Mouse (Mus musculus): ENCODE results near the gene Zfp593. TPM values are rescaled to one million over a fixed set of nuclear protein-coding genes. Genes with fewer than 3 reads are reported as not detected.

Zfp593 gene
- polyA plus RNA-seq (2016; fragmentation: Nextera tagmentation; extraction: Ambion mirVana), result 13.3 and 15.3 TPM in 2 replicates

GRCm38 (mm10) chr4:134245148-134245843, at the start of gene Zfp593:
Gene Zfp593, minus strand, starts transcription at chr4:134245592.
- H3K4me1 ChIP-seq, result peaks cover 38% of the 10 kb centered on the region
- WGBS, result under 1% methylated on average over 60 of the region's 60 CpGs
- peaks cover 10% of the 10 kb centered on the region; the same call in 1 of the 2 replicates for H3K36me3 ChIP-seq
- DNase-seq (ENCODE audit: low spot score), result peak; percentile 96
- peak within 1 kb of the TSS; percentile 89 for H3K27ac ChIP-seq
- peak within 1 kb of the TSS; percentile 98 for H3K4me3 ChIP-seq
- H3K9me3 ChIP-seq, result no peaks in the 10 kb centered on the region
- peaks cover 42% of the 10 kb centered on the region for H3K27me3 ChIP-seq (ENCODE audit: insufficient read depth, poor library complexity, severe bottlenecking)

GRCm38 (mm10) chr4:134293692-134294163, 48.3 kb upstream of the Zfp593 start:
- WGBS, result 21% methylated on average over 9 of the region's 9 CpGs
- peaks cover 40% of the 10 kb centered on the region for H3K4me1 ChIP-seq
- H3K36me3 ChIP-seq, result no peaks in the 10 kb centered on the region
- no peaks in the 10 kb centered on the region for H3K9me3 ChIP-seq
- peak overlapping the region; percentile 86 for H3K27ac ChIP-seq
- H3K27me3 ChIP-seq (ENCODE audit: insufficient read depth, poor library complexity, severe bottlenecking), result 0 out of 2 replicates have a peak, but pooled peaks cover 4% of the 10 kb centered on the region
- peak overlapping the region; percentile 5 for H3K4me3 ChIP-seq
- peak; percentile 94 for DNase-seq (ENCODE audit: low spot score)

GRCm38 (mm10) chr4:134293061-134293691, 47.8 kb upstream of the Zfp593 start:
- 43% methylated on average over 18 of the region's 18 CpGs for WGBS
- Histone ChIP-seq H3K9me3 (no peaks in the 10 kb centered on the region), H3K4me3 (peak overlapping the region; percentile 5), H3K4me1 (peaks cover 45% of the 10 kb centered on the region), H3K27me3 (ENCODE audit: insufficient read depth, poor library complexity, severe bottlenecking) (0 out of 2 replicates have a peak, but pooled peaks cover 4% of the 10 kb centered on the region), H3K36me3 (no peaks in the 10 kb centered on the region), H3K27ac (peak overlapping the region; percentile 86)
- no peak for DNase-seq (ENCODE audit: low spot score)

GRCm38 (mm10) chr4:134292067-134292466, 46.7 kb upstream of the Zfp593 start:
- Histone ChIP-seq H3K27ac (peak overlapping the region; percentile 86; the same call in 1 of the 2 replicates), H3K4me1 (peaks cover 51% of the 10 kb centered on the region), H3K4me3 (no peak overlapping the region), H3K27me3 (ENCODE audit: insufficient read depth, poor library complexity, severe bottlenecking) (0 out of 2 replicates have a peak, but pooled peaks cover 4% of the 10 kb centered on the region), H3K36me3 (no peaks in the 10 kb centered on the region), H3K9me3 (no peaks in the 10 kb centered on the region)
- DNase-seq (ENCODE audit: low spot score), result peak; percentile 91
- WGBS, result 28% methylated on average over 7 of the region's 7 CpGs

GRCm38 (mm10) chr4:134288397-134289256, 43.2 kb upstream of the Zfp593 start:
- peaks cover 59% of the 10 kb centered on the region for H3K4me1 ChIP-seq
- WGBS, result 42% methylated on average over 11 of the region's 11 CpGs
- peak overlapping the region; percentile 99 for H3K4me3 ChIP-seq
- peak overlapping the region; percentile 99 for H3K27ac ChIP-seq
- 0 out of 2 replicates have a peak, but pooled peaks cover 4% of the 10 kb centered on the region for H3K27me3 ChIP-seq (ENCODE audit: insufficient read depth, poor library complexity, severe bottlenecking)
- DNase-seq (ENCODE audit: low spot score), result no peak
- no peaks in the 10 kb centered on the region for H3K9me3 ChIP-seq
- peaks cover 12% of the 10 kb centered on the region for H3K36me3 ChIP-seq

GRCm38 (mm10) chr4:134287575-134288025, 42.2 kb upstream of the Zfp593 start, which contains the start of gene Pdik1l:
Gene Pdik1l, minus strand, starts transcription at chr4:134287895.
- under 1% methylated on average over 43 of the region's 43 CpGs for WGBS
- H3K27me3 ChIP-seq (ENCODE audit: insufficient read depth, poor library complexity, severe bottlenecking), result no peaks in the 10 kb centered on the region
- H3K9me3 ChIP-seq, result no peaks in the 10 kb centered on the region
- H3K27ac ChIP-seq, result peak within 1 kb of the TSS; percentile 99
- peak; percentile 90 for DNase-seq (ENCODE audit: low spot score)
- peak within 1 kb of the TSS; percentile 99 for H3K4me3 ChIP-seq
- peaks cover 49% of the 10 kb centered on the region for H3K4me1 ChIP-seq
- peaks cover 22% of the 10 kb centered on the region for H3K36me3 ChIP-seq

- H3K4me1 ChIP-seq, result peaks cover 44% of the 10 kb centered on the region
- H3K9me3 ChIP-seq, result no peaks in the 10 kb centered on the region
- peak overlapping the region; percentile 99 for H3K4me3 ChIP-seq
- WGBS, result under 1% methylated on average over 59 of the region's 59 CpGs
- H3K36me3 ChIP-seq, result peaks cover 27% of the 10 kb centered on the region
- peak overlapping the region; percentile 99 for H3K27ac ChIP-seq
- no peaks in the 10 kb centered on the region for H3K27me3 ChIP-seq (ENCODE audit: insufficient read depth, poor library complexity, severe bottlenecking)
- DNase-seq (ENCODE audit: low spot score), result peak; percentile 95
Observed at GRCm38 (mm10) chr4:134287168-134287564, 41.8 kb upstream of the Zfp593 start.

- H3K4me1 ChIP-seq, result peaks cover 41% of the 10 kb centered on the region
- no peaks in the 10 kb centered on the region for H3K27me3 ChIP-seq (ENCODE audit: insufficient read depth, poor library complexity, severe bottlenecking)
- peaks cover 32% of the 10 kb centered on the region for H3K36me3 ChIP-seq
- peak; percentile 84 for DNase-seq (ENCODE audit: low spot score)
- H3K27ac ChIP-seq, result peak overlapping the region; percentile 99
- peak overlapping the region; percentile 99 for H3K4me3 ChIP-seq
- WGBS, result 3% methylated on average over 59 of the region's 59 CpGs
- H3K9me3 ChIP-seq, result no peaks in the 10 kb centered on the region
Observed at GRCm38 (mm10) chr4:134286226-134287167, 41.1 kb upstream of the Zfp593 start.

- H3K27ac ChIP-seq, result no peak overlapping the region; the same call in 1 of the 2 replicates
- H3K9me3 ChIP-seq, result no peaks in the 10 kb centered on the region
- peaks cover 43% of the 10 kb centered on the region for H3K36me3 ChIP-seq
- 46% methylated on average over 2 of the region's 2 CpGs for WGBS
- H3K4me1 ChIP-seq, result peaks cover 41% of the 10 kb centered on the region
- no peak overlapping the region for H3K4me3 ChIP-seq
- DNase-seq (ENCODE audit: low spot score), result no peak
- no peaks in the 10 kb centered on the region for H3K27me3 ChIP-seq (ENCODE audit: insufficient read depth, poor library complexity, severe bottlenecking)
Observed at GRCm38 (mm10) chr4:134284942-134285341, 39.5 kb upstream of the Zfp593 start.

- Histone ChIP-seq H3K4me3 (peak overlapping the region; percentile 52), H3K27ac (peak overlapping the region; percentile 77), H3K27me3 (ENCODE audit: insufficient read depth, poor library complexity, severe bottlenecking) (no peaks in the 10 kb centered on the region), H3K9me3 (no peaks in the 10 kb centered on the region), H3K36me3 (peaks cover 28% of the 10 kb centered on the region), H3K4me1 (peaks cover 4% of the 10 kb centered on the region; the same call in 1 of the 2 replicates)
- DNase-seq (ENCODE audit: low spot score), result peak; percentile 93
- 2% methylated on average over 14 of the region's 14 CpGs for WGBS
Observed at GRCm38 (mm10) chr4:134273417-134274345, 28.3 kb upstream of the Zfp593 start.

Data from heart, embryonic 10.5 days (tissue).